12 mouse cellular contexts compared by ENCODE assay signal in genomic region chr1:106627241-106627640, GRCm38 (mm10).
DNase-seq lines count a peak whose midpoint lies in the region; ATAC-seq and TF ChIP-seq lines count a peak whose summit lies in the region.
"Had no signal": no experiment of that assay in that cellular context is flagged by ENCODE, and none has a peak within 500 bp of the region (broad histone marks: within the 10 kb centered on the region; RNA-seq: fewer than 3 reads in every experiment).

No protein-coding gene starts in this region.

- H3K9me3 ChIP-seq in kidney, postnatal 0 days (replicated peaks; ENCODE audit: low read length): no peaks in the 10 kb centered on the region
- H3K9me3 ChIP-seq in G1E (replicated peaks): no peaks in the 10 kb centered on the region
- H3K9me3 ChIP-seq in hindbrain, embryonic 12.5 days (replicated peaks): no peaks in the 10 kb centered on the region
- H3K9me3 ChIP-seq in forebrain, embryonic 15.5 days: no peaks in the 10 kb centered on the region
- H3K9me3 ChIP-seq: hindbrain, embryonic 13.5 days had no signal

- no peak overlapping the region for H3K9ac ChIP-seq in kidney, postnatal 0 days (ENCODE audit: low read depth, low read length)
- H3K9ac ChIP-seq in hindbrain, embryonic 12.5 days: no peak overlapping the region
- H3K9ac ChIP-seq in forebrain, embryonic 15.5 days (replicated peaks): no peak overlapping the region
- H3K9ac ChIP-seq: hindbrain, embryonic 13.5 days had no signal

- peaks cover 31% of the 10 kb centered on the region for H3K4me1 ChIP-seq in kidney, postnatal 0 days (replicated peaks; ENCODE audit: insufficient read depth, low read length)
- no peaks in the 10 kb centered on the region for H3K4me1 ChIP-seq in G1E (ENCODE audit: insufficient read depth, low read depth, low read length)
- H3K4me1 ChIP-seq in hindbrain, embryonic 12.5 days: peaks cover 23% of the 10 kb centered on the region
- H3K4me1 ChIP-seq in forebrain, embryonic 15.5 days: peaks cover 22% of the 10 kb centered on the region

- H3K27ac ChIP-seq in kidney, postnatal 0 days: no peak overlapping the region
- H3K27ac ChIP-seq in hindbrain, embryonic 12.5 days: no peak overlapping the region
- no peak overlapping the region for H3K27ac ChIP-seq in forebrain, embryonic 15.5 days (replicated peaks)
- H3K27ac ChIP-seq: hindbrain, embryonic 13.5 days had no signal

- intact Hi-C loops in heart, postnatal 25 days (cut with DNase I): loop anchor here (5.0 kb wide), 1 partner anchor 85 kb away; no protein-coding TSS in a partner anchor

- no peaks in the 10 kb centered on the region for H3K27me3 ChIP-seq in kidney, postnatal 0 days (ENCODE audit: insufficient read depth, low read length)
- H3K27me3 ChIP-seq in G1E (ENCODE audit: insufficient read depth, low read length): peaks cover 23% of the 10 kb centered on the region
- H3K27me3 ChIP-seq in hindbrain, embryonic 12.5 days: no peaks in the 10 kb centered on the region
- H3K27me3 ChIP-seq in forebrain, embryonic 15.5 days: no peaks in the 10 kb centered on the region
- H3K27me3 ChIP-seq: hindbrain, embryonic 13.5 days had no signal

- no peak overlapping the region for H3K4me3 ChIP-seq in kidney, postnatal 0 days (replicated peaks; ENCODE audit: low read depth, low read length)
- H3K4me3 ChIP-seq in G1E (ENCODE audit: low read depth, low read length): no peak overlapping the region
- H3K4me3 ChIP-seq in hindbrain, embryonic 12.5 days: no peak overlapping the region
- H3K4me3 ChIP-seq in forebrain, embryonic 15.5 days: no peak overlapping the region
- H3K4me3 ChIP-seq: hindbrain, embryonic 13.5 days had no signal

- H3K4me2 ChIP-seq in kidney, postnatal 0 days (ENCODE audit: low read length): no peak overlapping the region
- H3K4me2 ChIP-seq in hindbrain, embryonic 12.5 days (replicated peaks): no peak overlapping the region
- H3K4me2 ChIP-seq in forebrain, embryonic 15.5 days (replicated peaks): no peak overlapping the region
- H3K4me2 ChIP-seq: hindbrain, embryonic 13.5 days had no signal

- no peak for ATAC-seq in kidney, postnatal 0 days (replicated peaks; ENCODE audit: low FRiP score, low read depth)
- ATAC-seq in G1E (ENCODE audit: extremely low read depth, insufficient number of reproducible peaks, low FRiP score, poor library complexity, severe bottlenecking): peak; percentile 42
- ATAC-seq in megakaryocyte-erythroid progenitor cell, adult 5-6 weeks (replicated peaks; ENCODE audit: low FRiP score, low TSS enrichment, poor library complexity, severe bottlenecking): 0 out of 2 replicates have a peak, but pooled peaks have one; percentile 35
- no peak for ATAC-seq in hindbrain, embryonic 12.5 days (ENCODE audit: low FRiP score)
- no peak for ATAC-seq in forebrain, embryonic 15.5 days (replicated peaks)
- ATAC-seq: activated CD4-positive, CD25-positive, alpha-beta regulatory T cell, adult 4 months had no signal

- WGBS in kidney, postnatal 0 days: 37% methylated on average over 5 of the region's 5 CpGs
- 89% methylated on average over 5 of the region's 5 CpGs for whole genome bisulfite sequencing in hindbrain, embryonic 12.5 days
- WGBS in forebrain, embryonic 15.5 days: 83% methylated on average over 5 of the region's 5 CpGs

- no peaks in the 10 kb centered on the region for H3K36me3 ChIP-seq in kidney, postnatal 0 days (ENCODE audit: insufficient read depth, low read length)
- no peaks in the 10 kb centered on the region for H3K36me3 ChIP-seq in G1E (replicated peaks)
- no peaks in the 10 kb centered on the region for H3K36me3 ChIP-seq in hindbrain, embryonic 12.5 days
- no peaks in the 10 kb centered on the region for H3K36me3 ChIP-seq in forebrain, embryonic 15.5 days
- H3K36me3 ChIP-seq: hindbrain, embryonic 13.5 days had no signal

- peak; percentile 32 for DNase-seq in kidney, postnatal 0 days (ENCODE audit: low spot score)
- DNase-seq in kidney, postnatal 25 days: no peak
- no peak for DNase-seq in G1E (ENCODE audit: low spot score)
- DNase-seq in heart, postnatal 25 days (ENCODE audit: low spot score): peak; percentile 11
- no peak for DNase-seq in cerebellum, postnatal 14 days
- DNase-seq: gastrocnemius, postnatal 25 days; kidney, adult 9 months had no signal

- TF ChIP-seq CTCF in kidney, postnatal 0 days (IDR thresholded peaks at IDR 0.05; ENCODE audit: low read depth): no peak
- no peak for TF ChIP-seq CTCF in G1E (IDR thresholded peaks at IDR 0.05; ENCODE audit: low read depth, low read length)

Comparison
In these comparisons a context has a peak if more than half of its experiments do, and no peak if none do; other contexts are left out.
1. DNase-seq: peak in kidney, postnatal 0 days (single experiment) and heart, postnatal 25 days (single experiment); none in kidney, postnatal 25 days (0 of 2), G1E (single experiment) and cerebellum, postnatal 14 days (0 of 2).
2. ATAC-seq: peak in G1E (single experiment) and megakaryocyte-erythroid progenitor cell, adult 5-6 weeks (single experiment); none in kidney, postnatal 0 days (single experiment), hindbrain, embryonic 12.5 days (single experiment) and forebrain, embryonic 15.5 days (single experiment).